Mouse (Mus musculus) limb, embryonic 15.5 days (tissue): Measurements from ENCODE around the gene Syt8. TPM values are rescaled to one million over a fixed set of nuclear protein-coding genes. Genes with fewer than 3 reads are reported as not detected.

Experiments
- ATAC-seq: fragments of 200-750 bp; cut with Nextera tagmentation; 2 replicates; pipeline ENCODE4 v1.8.0; 2017; ENCODE audit warnings: low read depth, moderate TSS enrichment; ENCODE audit not compliant: insufficient number of reproducible peaks, low FRiP score, low TSS enrichment
- H3K27ac ChIP-seq: fragments of 300-500 bp; sonication (generic); 2 replicates; pipeline ENCODE4 v1.5.1; 2015; ENCODE audit warnings: moderate library complexity, mild to moderate bottlenecking, inconsistent platforms
- H3K27me3 ChIP-seq: fragments of 300-500 bp; sonication (generic); 2 replicates; pipeline ENCODE4 v1.6.1; 2015; ENCODE audit warnings: inconsistent platforms
- H3K36me3 ChIP-seq: fragments of 300-500 bp; sonication (generic); 2 replicates; pipeline ENCODE4 v1.6.1; 2015; ENCODE audit warnings: inconsistent platforms
- H3K4me1 ChIP-seq: fragments of 300-500 bp; sonication (generic); 2 replicates; pipeline ENCODE4 v1.6.1; 2015; ENCODE audit warnings: inconsistent platforms
- H3K4me2 ChIP-seq: fragments of 300-500 bp; sonication (generic); 2 replicates; pipeline ENCODE4 v1.6.1; 2015; ENCODE audit warnings: mild to moderate bottlenecking, inconsistent platforms
- H3K4me3 ChIP-seq: fragments of 300-500 bp; sonication (generic); 2 replicates; pipeline ENCODE4 v1.5.1; 2015; ENCODE audit warnings: mild to moderate bottlenecking, inconsistent platforms
- H3K9ac ChIP-seq: fragments of 300-500 bp; sonication (generic); 2 replicates; pipeline ENCODE4 v1.6.1; 2015; ENCODE audit warnings: inconsistent platforms
- H3K9me3 ChIP-seq: fragments of 300-500 bp; sonication (generic); 2 replicates; pipeline ENCODE4 v1.6.1; 2016; ENCODE audit warnings: inconsistent platforms
- WGBS: fragments of 180-500 bp; shearing (Covaris S2); methylation state at CpG from one replicate; pipeline ENCODE4 v1.1.7; 2015; 5-methylcytosine and 5-hydroxymethylcytosine counted together
- polyA plus RNA-seq: library from polyadenylated mRNA; unstranded; fragments of >200 nt; fragmentation: Nextera tagmentation; extraction: Ambion mirVana; gene quantifications from 2 replicates; pipeline ENCODE4 v1.2.1, GENCODE M21; 2015

The Syt8 gene
- polyA plus RNA-seq, result 6.3 and 6.7 TPM in 2 replicates

GRCm38 (mm10) chr7:142434137-142434865, at the start of gene Syt8:
Gene Syt8, plus strand, starts transcription at chr7:142434850.
- Histone ChIP-seq H3K4me1 (peaks cover 68% of the 10 kb centered on the region), H3K4me3 (no peak within 1 kb of the TSS), H3K9me3 (no peaks in the 10 kb centered on the region), H3K9ac (no peak within 1 kb of the TSS), H3K27ac (peak within 1 kb of the TSS; percentile 92), H3K27me3 (no peaks in the 10 kb centered on the region), H3K4me2 (no peak within 1 kb of the TSS), H3K36me3 (no peaks in the 10 kb centered on the region)
- no peak for ATAC-seq
- 70% methylated on average over 10 of the region's 10 CpGs for WGBS

- Histone ChIP-seq H3K9ac (0 out of 2 replicates have a peak overlapping the region, but pooled peaks have one; percentile 86), H3K36me3 (peaks cover 49% of the 10 kb centered on the region), H3K4me3 (peak overlapping the region; percentile 82; the same call in 1 of the 2 replicates), H3K27me3 (no peaks in the 10 kb centered on the region), H3K4me1 (peaks cover 24% of the 10 kb centered on the region), H3K27ac (no peak overlapping the region), H3K4me2 (peak overlapping the region; percentile 83), H3K9me3 (no peaks in the 10 kb centered on the region)
- no peak for ATAC-seq
- WGBS, result 96% methylated on average over 3 of the region's 3 CpGs
Measured at GRCm38 (mm10) chr7:142385742-142386403, 48.8 kb upstream of the Syt8 start.

GRCm38 (mm10) chr7:142386621-142387201, 47.9 kb upstream of the Syt8 start:
- Histone ChIP-seq H3K4me3 (peak overlapping the region; percentile 82), H3K27me3 (no peaks in the 10 kb centered on the region), H3K9me3 (no peaks in the 10 kb centered on the region), H3K9ac (peak overlapping the region; percentile 86), H3K4me1 (peaks cover 24% of the 10 kb centered on the region), H3K36me3 (peaks cover 41% of the 10 kb centered on the region), H3K4me2 (peak overlapping the region; percentile 83), H3K27ac (peak overlapping the region; percentile 40; the same call in 1 of the 2 replicates)
- 54% methylated on average over 6 of the region's 6 CpGs for WGBS
- ATAC-seq, result no peak

GRCm38 (mm10) chr7:142387419-142388148, 47.1 kb upstream of the Syt8 start, which contains the start of gene Ctsd:
Gene Ctsd, minus strand, starts transcription at chr7:142388038.
- WGBS, result 0% methylated on average over 55 of the region's 55 CpGs
- Histone ChIP-seq H3K9ac (peak within 1 kb of the TSS; percentile 86), H3K27me3 (no peaks in the 10 kb centered on the region), H3K4me2 (peak within 1 kb of the TSS; percentile 83), H3K9me3 (no peaks in the 10 kb centered on the region), H3K4me3 (peak within 1 kb of the TSS; percentile 82), H3K36me3 (peaks cover 32% of the 10 kb centered on the region), H3K27ac (peak within 1 kb of the TSS; percentile 78), H3K4me1 (peaks cover 24% of the 10 kb centered on the region)
- ATAC-seq, result peak; percentile 91

GRCm38 (mm10) chr7:142388198-142388597, 46.5 kb upstream of the Syt8 start:
- peaks cover 24% of the 10 kb centered on the region for H3K4me1 ChIP-seq
- H3K4me2 ChIP-seq, result peak overlapping the region; percentile 83
- H3K36me3 ChIP-seq, result peaks cover 26% of the 10 kb centered on the region
- H3K9ac ChIP-seq, result no peak overlapping the region
- peak overlapping the region; percentile 82 for H3K4me3 ChIP-seq
- peak overlapping the region; percentile 78 for H3K27ac ChIP-seq
- H3K9me3 ChIP-seq, result no peaks in the 10 kb centered on the region
- no peaks in the 10 kb centered on the region for H3K27me3 ChIP-seq
- no peak for ATAC-seq
- 93% methylated on average over 1 of the region's 1 CpGs for WGBS

- no peak for ATAC-seq
- no peaks in the 10 kb centered on the region for H3K9me3 ChIP-seq
- WGBS, result 92% methylated on average over 2 of the region's 2 CpGs
- no peak overlapping the region for H3K4me2 ChIP-seq
- H3K4me1 ChIP-seq, result peaks cover 24% of the 10 kb centered on the region
- no peak overlapping the region for H3K27ac ChIP-seq
- H3K4me3 ChIP-seq, result no peak overlapping the region
- no peak overlapping the region for H3K9ac ChIP-seq
- H3K27me3 ChIP-seq, result no peaks in the 10 kb centered on the region
- peaks cover 21% of the 10 kb centered on the region for H3K36me3 ChIP-seq
Measured at GRCm38 (mm10) chr7:142388740-142389139, 45.9 kb upstream of the Syt8 start.

- WGBS, result 91% methylated on average over 3 of the region's 3 CpGs
- no peak overlapping the region for H3K4me3 ChIP-seq
- H3K9me3 ChIP-seq, result no peaks in the 10 kb centered on the region
Measured at GRCm38 (mm10) chr7:142389961-142390650, 44.5 kb upstream of the Syt8 start.

GRCm38 (mm10) chr7:142391108-142391507, 43.5 kb upstream of the Syt8 start:
- H3K9ac ChIP-seq, result no peak overlapping the region
- H3K4me1 ChIP-seq, result peaks cover 18% of the 10 kb centered on the region
- H3K4me3 ChIP-seq, result no peak overlapping the region
- ATAC-seq, result no peak
- H3K4me2 ChIP-seq, result no peak overlapping the region
- 76% methylated on average over 3 of the region's 3 CpGs for WGBS
- H3K36me3 ChIP-seq, result no peaks in the 10 kb centered on the region
- no peaks in the 10 kb centered on the region for H3K9me3 ChIP-seq
- no peak overlapping the region for H3K27ac ChIP-seq
- no peaks in the 10 kb centered on the region for H3K27me3 ChIP-seq

More at GRCm38 (mm10) chr7:142389961-142390650, 44.5 kb upstream of the Syt8 start:
- Histone ChIP-seq H3K9ac (no peak overlapping the region), H3K27me3 (no peaks in the 10 kb centered on the region), H3K27ac (no peak overlapping the region), H3K4me2 (no peak overlapping the region), H3K36me3 (peaks cover 8% of the 10 kb centered on the region; the same call in 1 of the 2 replicates), H3K4me1 (peaks cover 27% of the 10 kb centered on the region)
- ATAC-seq, result no peak

GRCm38 (mm10) chr7:142391609-142392008, 43.0 kb upstream of the Syt8 start:
- WGBS, result 69% methylated on average over 4 of the region's 4 CpGs
- Histone ChIP-seq H3K4me3 (no peak overlapping the region), H3K9me3 (no peaks in the 10 kb centered on the region), H3K4me2 (no peak overlapping the region), H3K4me1 (peaks cover 13% of the 10 kb centered on the region), H3K36me3 (no peaks in the 10 kb centered on the region), H3K27me3 (no peaks in the 10 kb centered on the region), H3K9ac (no peak overlapping the region), H3K27ac (no peak overlapping the region)
- ATAC-seq, result no peak

GRCm38 (mm10) chr7:142393191-142393590, 41.5 kb upstream of the Syt8 start:
- ATAC-seq, result no peak
- Histone ChIP-seq H3K27me3 (no peaks in the 10 kb centered on the region), H3K27ac (no peak overlapping the region), H3K4me1 (peaks cover 5% of the 10 kb centered on the region; the same call in 1 of the 2 replicates), H3K9me3 (no peaks in the 10 kb centered on the region), H3K4me3 (no peak overlapping the region), H3K4me2 (no peak overlapping the region), H3K9ac (no peak overlapping the region), H3K36me3 (no peaks in the 10 kb centered on the region)
- WGBS, result 26% methylated on average over 4 of the region's 4 CpGs
